Mouse (Mus musculus) sigmoid colon, adult 10 weeks (tissue): ENCODE measurements around the gene Lmo1. TPM values are rescaled to one million over a fixed set of nuclear protein-coding genes. Genes with fewer than 3 reads are reported as not detected.

ENCODE experiments used
- polyA plus RNA-seq: library from polyadenylated mRNA; stranded (reverse); fragments of 350-450 nt; fragmentation: Illumina TruSeq; extraction: RNeasy Lipid Tissue Mini Kit (QIAGEN cat#74804); gene quantifications from one replicate; pipeline ENCODE4 v1.2.3, GENCODE M21; 2014; ENCODE audit warnings: low read depth, low replicate concordance

Gene Lmo1
- polyA plus RNA-seq, result not detected

DNA sequence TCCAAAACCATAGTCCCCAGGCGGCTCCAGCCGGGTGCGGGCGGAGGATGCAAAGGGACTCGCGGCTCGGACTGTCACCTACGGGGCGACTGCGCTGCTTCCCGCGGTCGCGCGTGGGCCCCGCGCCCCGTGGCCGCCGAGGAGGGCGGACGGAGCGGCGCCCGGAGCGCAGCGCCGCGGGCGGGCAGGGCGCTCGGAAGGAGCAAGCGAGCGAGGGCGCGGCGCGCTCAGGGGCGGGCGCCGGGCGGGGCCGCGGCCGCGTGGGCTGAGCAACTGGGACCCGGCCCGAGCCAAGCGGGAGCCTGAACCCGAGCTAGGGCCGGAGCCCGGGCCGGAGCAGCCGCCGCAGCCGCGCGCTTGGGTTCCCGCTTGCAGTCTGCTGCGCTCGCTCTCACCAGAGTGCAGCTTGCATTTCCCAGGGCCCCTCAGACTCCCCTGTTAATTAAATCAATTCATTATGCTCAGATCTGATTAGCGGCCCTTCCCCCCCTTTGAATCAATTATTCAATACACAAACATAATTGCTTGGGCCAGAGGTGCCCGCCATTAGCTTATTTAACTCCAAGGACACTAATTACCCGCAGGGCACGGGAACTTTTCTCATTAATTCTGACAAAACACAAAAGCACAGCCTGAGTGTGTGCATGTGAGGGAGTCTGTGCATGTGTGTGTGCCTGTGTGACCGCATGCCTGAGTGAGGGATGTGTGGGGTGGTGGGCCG is at the start of gene Lmo1:
Lmo1 (minus strand) TSS at position 259 of the 721 bp plus-strand sequence.

Other genes with a start within 250 kb of the Lmo1 start
- 10.2 TPM for gene Nlrp10, start 245.0 kb downstream of the Lmo1 start, polyA plus RNA-seq
- gene Eif3f, start 240.8 kb downstream of the Lmo1 start, polyA plus RNA-seq, result 47.9 TPM
- gene Tub, start 224.9 kb downstream of the Lmo1 start, polyA plus RNA-seq, result 0.95 TPM
- gene Ric3, start 91.9 kb downstream of the Lmo1 start, polyA plus RNA-seq, result 6.0 TPM